Mouse (Mus musculus) neutrophil, adult 83 days (primary cell): ENCODE measurements around the gene Mmp9. TPM values are rescaled to one million over a fixed set of nuclear protein-coding genes. Genes with fewer than 3 reads are reported as not detected.

ENCODE experiments used
- total RNA-seq, 2 experiments: library from RNA; stranded (reverse); gene quantifications; one replicate each; pipeline ENCODE4 v1.2.4; 2023

Gene Mmp9
- 1,000 to 10,000 TPM; 1,731 to 1,759 TPM for total RNA-seq

DNA sequence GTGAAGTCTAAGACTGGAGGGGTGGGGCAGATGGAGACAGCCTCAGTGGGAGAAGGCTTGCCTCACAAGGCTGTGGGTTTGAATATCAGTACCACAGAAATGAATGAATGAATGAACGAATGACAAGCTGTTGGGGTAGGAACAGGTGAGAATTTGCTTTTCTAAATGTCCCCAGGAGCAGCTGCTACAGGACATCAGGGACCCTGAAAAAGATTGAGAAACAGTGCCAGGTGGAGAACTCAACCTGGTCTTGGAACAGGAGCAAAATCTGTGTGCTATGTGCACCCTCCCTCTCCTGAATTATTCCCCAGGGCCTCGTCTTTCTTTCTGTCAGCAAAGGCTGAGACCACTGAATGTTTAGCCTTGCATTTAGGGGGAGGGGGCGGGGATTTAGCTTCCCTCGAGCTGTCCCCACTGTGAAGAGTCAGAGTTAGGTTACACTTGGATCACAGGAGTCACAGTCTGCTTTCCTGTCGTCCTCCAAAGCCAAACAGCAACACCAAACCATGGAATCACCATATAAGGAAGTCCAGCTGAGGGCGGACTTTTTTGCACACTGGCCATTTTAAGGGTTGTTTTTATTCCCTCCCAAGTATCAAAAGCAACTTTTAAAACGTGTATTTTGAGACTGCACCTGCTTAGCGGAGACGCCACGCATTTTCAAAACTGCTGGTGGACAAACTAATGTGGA is at the start of gene Mmp9:
TSS of gene Mmp9 (plus strand) at position 641 of the 691 bp plus-strand sequence.

DNA sequence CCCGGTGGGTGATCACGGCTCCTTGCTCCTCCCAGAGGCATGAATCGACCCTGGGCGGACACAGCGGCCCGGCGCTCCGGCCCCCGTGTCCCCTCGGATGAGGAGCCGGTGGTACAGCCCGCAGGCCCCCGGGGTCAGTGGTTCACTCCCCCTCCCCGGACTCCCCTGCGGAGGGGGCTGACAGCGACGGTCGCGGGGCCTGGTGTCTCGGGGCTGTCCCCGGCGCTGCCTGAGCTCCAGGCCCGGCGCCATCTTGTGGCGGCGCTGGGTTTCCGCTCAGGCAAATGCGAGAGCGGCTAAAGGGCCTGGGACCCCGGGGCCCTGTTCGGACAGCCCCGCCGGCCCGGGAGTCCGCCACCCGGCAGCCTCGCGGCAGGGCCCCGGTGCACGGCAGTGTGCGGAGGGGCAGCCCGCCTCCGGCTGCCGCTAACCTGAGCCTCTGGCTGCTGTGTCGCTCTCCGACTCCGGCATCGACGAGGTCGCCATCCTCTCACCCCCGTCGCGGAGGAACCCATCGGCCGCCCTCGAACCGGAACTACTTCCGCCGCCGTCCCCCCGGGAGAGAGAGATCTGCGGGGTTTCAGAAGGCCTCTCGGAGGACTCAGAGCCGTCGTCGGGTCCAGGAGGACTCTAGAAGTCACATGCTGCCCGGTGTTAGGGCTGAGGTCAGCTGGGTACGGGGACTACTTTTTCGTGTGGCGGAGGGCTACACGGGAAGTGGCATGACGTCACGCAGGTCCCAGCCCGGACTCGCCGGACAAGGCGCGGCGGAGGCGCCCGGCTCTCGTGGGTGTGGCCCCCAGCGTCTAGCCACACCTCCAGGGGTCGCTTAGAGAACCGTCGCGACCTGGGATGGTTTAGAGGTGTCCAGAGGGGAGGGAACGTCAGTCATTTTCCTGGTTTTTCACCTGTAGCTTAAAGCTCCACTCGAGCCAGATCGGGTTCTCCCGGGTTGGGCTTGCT is 29.2 kb upstream of the Mmp9 start, which contains the start of gene Zfp335:
TSS of gene Zfp335 (minus strand) at position 672 of the 963 bp plus-strand sequence.

DNA sequence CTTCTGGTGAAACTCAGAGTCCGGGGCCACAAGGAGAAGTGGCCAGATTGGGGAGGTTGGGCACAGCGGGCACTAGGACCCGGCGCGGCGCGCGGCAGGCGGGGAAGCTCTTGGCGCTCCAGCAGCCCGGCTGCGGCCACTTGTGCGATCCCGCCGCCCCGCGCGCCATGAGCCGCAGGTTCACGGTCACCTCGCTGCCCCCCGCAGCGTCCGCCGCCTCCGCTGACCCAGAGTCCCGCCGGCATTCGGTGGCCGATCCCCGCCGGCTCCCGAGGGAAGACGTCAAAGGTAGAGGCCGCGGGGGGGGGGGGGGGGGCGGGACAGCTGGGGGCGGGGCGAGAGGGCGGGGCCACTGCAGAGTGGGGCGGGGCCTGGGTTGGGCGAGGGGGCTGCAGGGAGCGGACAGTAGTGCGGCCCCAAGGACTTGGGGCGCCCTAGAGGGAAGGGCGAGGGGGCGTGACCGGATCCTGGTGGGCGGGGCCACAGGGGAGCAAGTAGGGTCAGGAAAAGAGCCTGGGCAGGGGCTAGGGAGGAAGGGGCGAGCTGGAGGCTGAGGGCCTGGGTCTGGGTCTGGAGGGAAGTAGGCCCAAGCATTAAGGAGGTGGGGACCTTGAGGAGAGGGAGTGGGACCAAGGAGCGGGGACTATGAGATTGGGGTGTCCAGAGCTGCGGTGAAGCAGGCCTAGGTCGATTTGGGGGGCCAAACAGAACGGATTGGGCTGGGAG is 20.3 kb downstream of the Mmp9 start, which contains the start of gene Slc12a5:
TSS of gene Slc12a5 (plus strand) at position 87 of the 726 bp plus-strand sequence.

Other genes starting within 250 kb of the Mmp9 start
- gene Spint4, start 242.3 kb upstream of the Mmp9 start, total RNA-seq: not detected
- gene Spint5, start 225.5 kb upstream of the Mmp9 start, total RNA-seq: not detected
- under 1 TPM in 1 of 2 experiments, not detected in 1; 0.22 TPM for gene Wfdc3, start 194.8 kb upstream of the Mmp9 start, total RNA-seq
- 10 to 100 TPM; 28.8 to 32.0 TPM for gene Dnttip1, start 194.8 kb upstream of the Mmp9 start, total RNA-seq
- gene Ube2c, start 170.9 kb upstream of the Mmp9 start, total RNA-seq: 100 to 1,000 TPM; 118 to 133 TPM
- 1 to 10 TPM in 1 of 2 experiments, under 1 TPM in 1; 0.70 to 1.4 TPM for gene Tnnc2, start 160.8 kb upstream of the Mmp9 start, total RNA-seq
- 1 to 10 TPM; 3.3 to 3.8 TPM for gene Snx21, start 155.0 kb upstream of the Mmp9 start, total RNA-seq
- gene Acot8, start 135.9 kb upstream of the Mmp9 start, total RNA-seq: 10 to 100 TPM; 41.6 to 50.0 TPM
- 1 to 10 TPM; 3.4 to 4.4 TPM for gene Zswim3, start 135.7 kb upstream of the Mmp9 start, total RNA-seq
- gene Zswim1, start 118.1 kb upstream of the Mmp9 start, total RNA-seq: 1 to 10 TPM; 3.4 to 3.6 TPM
- not detected for gene Spata25, start 112.2 kb upstream of the Mmp9 start, total RNA-seq
- 100 to 1,000 TPM; 182 to 209 TPM for gene Ctsa, start 107.9 kb upstream of the Mmp9 start, total RNA-seq
- gene Neurl2, start 107.3 kb upstream of the Mmp9 start, total RNA-seq: 1 to 10 TPM; 1.7 to 2.3 TPM
- 1 to 10 TPM; 8.9 to 9.6 TPM for gene Pltp, start 83.1 kb upstream of the Mmp9 start, total RNA-seq
- gene Pcif1, start 61.5 kb upstream of the Mmp9 start, total RNA-seq: 10 to 100 TPM; 51.1 to 56.8 TPM
- 10 to 100 TPM; 28.2 to 29.1 TPM for gene Zfp335, start 29.0 kb upstream of the Mmp9 start, total RNA-seq
- 1 to 10 TPM; 4.2 to 6.0 TPM for gene Slc12a5, start 20.0 kb downstream of the Mmp9 start, total RNA-seq
- gene Ncoa5, start 94.1 kb downstream of the Mmp9 start, total RNA-seq: 10 to 100 TPM; 20.7 to 21.4 TPM
- gene Cd40, start 114.8 kb downstream of the Mmp9 start, total RNA-seq: 1 to 10 TPM; 7.0 to 8.6 TPM
- not detected for gene 1700025C18Rik, start 150.0 kb downstream of the Mmp9 start, total RNA-seq